Mouse (Mus musculus): ENCODE results near the gene Cyp20a1. TPM values are rescaled to one million over a fixed set of nuclear protein-coding genes. Genes with fewer than 3 reads are reported as not detected.

Gene Cyp20a1
- total RNA-seq (2017) = 18.9 to 22.0 TPM (median 20.6 TPM) in 3 replicates

GRCm38 (mm10) chr1:60342808-60343629, at the start of gene Cyp20a1:
Cyp20a1 (plus strand) TSS chr1:60343323.
- ATAC-seq (replicated peaks; ENCODE audit: insufficient number of reproducible peaks, low FRiP score, low TSS enrichment, poor library complexity, severe bottlenecking) = peak; percentile 88

GRCm38 (mm10) chr1:60293921-60294320, 49.2 kb upstream of the Cyp20a1 start:
- ATAC-seq (replicated peaks; ENCODE audit: insufficient number of reproducible peaks, low FRiP score, low TSS enrichment, poor library complexity, severe bottlenecking) = no peak

- no peak for ATAC-seq (replicated peaks; ENCODE audit: insufficient number of reproducible peaks, low FRiP score, low TSS enrichment, poor library complexity, severe bottlenecking)
These were observed 720 bp downstream of the Cyp20a1 start for GRCm38 (mm10) chr1:60343630-60344455.

- ATAC-seq (replicated peaks; ENCODE audit: insufficient number of reproducible peaks, low FRiP score, low TSS enrichment, poor library complexity, severe bottlenecking) = no peak
These were observed 1.5 kb downstream of the Cyp20a1 start for GRCm38 (mm10) chr1:60344670-60345069.

- ATAC-seq (replicated peaks; ENCODE audit: insufficient number of reproducible peaks, low FRiP score, low TSS enrichment, poor library complexity, severe bottlenecking) = no peak
These were observed 2.6 kb downstream of the Cyp20a1 start for GRCm38 (mm10) chr1:60345712-60346111.

GRCm38 (mm10) chr1:60352786-60353185, 9.7 kb downstream of the Cyp20a1 start:
- ATAC-seq (replicated peaks; ENCODE audit: insufficient number of reproducible peaks, low FRiP score, low TSS enrichment, poor library complexity, severe bottlenecking) = no peak

GRCm38 (mm10) chr1:60361626-60362025, 18.5 kb downstream of the Cyp20a1 start:
- no peak for ATAC-seq (replicated peaks; ENCODE audit: insufficient number of reproducible peaks, low FRiP score, low TSS enrichment, poor library complexity, severe bottlenecking)

- ATAC-seq (replicated peaks; ENCODE audit: insufficient number of reproducible peaks, low FRiP score, low TSS enrichment, poor library complexity, severe bottlenecking) = no peak
These were observed 33.4 kb downstream of the Cyp20a1 start for GRCm38 (mm10) chr1:60376556-60376955.

- no peak for ATAC-seq (replicated peaks; ENCODE audit: insufficient number of reproducible peaks, low FRiP score, low TSS enrichment, poor library complexity, severe bottlenecking)
These were observed 38.8 kb downstream of the Cyp20a1 start for GRCm38 (mm10) chr1:60381910-60382309.

- ATAC-seq (replicated peaks; ENCODE audit: insufficient number of reproducible peaks, low FRiP score, low TSS enrichment, poor library complexity, severe bottlenecking) = no peak
These were observed 61.7 kb downstream of the Cyp20a1 start for GRCm38 (mm10) chr1:60404848-60405247.

GRCm38 (mm10) chr1:60408501-60409167, 65.5 kb downstream of the Cyp20a1 start:
- ATAC-seq (replicated peaks; ENCODE audit: insufficient number of reproducible peaks, low FRiP score, low TSS enrichment, poor library complexity, severe bottlenecking) = no peak

- ATAC-seq (replicated peaks; ENCODE audit: insufficient number of reproducible peaks, low FRiP score, low TSS enrichment, poor library complexity, severe bottlenecking) = peak; percentile 57; the same call in 1 of the 2 replicates
These were observed 66.2 kb downstream of the Cyp20a1 start, which contains the start of gene Abi2 for GRCm38 (mm10) chr1:60409168-60409828. Abi2 (plus strand) TSS chr1:60409619.

- ATAC-seq (replicated peaks; ENCODE audit: insufficient number of reproducible peaks, low FRiP score, low TSS enrichment, poor library complexity, severe bottlenecking) = no peak
These were observed 67.0 kb downstream of the Cyp20a1 start for GRCm38 (mm10) chr1:60409928-60410817.

- no peak for ATAC-seq (replicated peaks; ENCODE audit: insufficient number of reproducible peaks, low FRiP score, low TSS enrichment, poor library complexity, severe bottlenecking)
These were observed 73.6 kb downstream of the Cyp20a1 start for GRCm38 (mm10) chr1:60416724-60417123.

- ATAC-seq (replicated peaks; ENCODE audit: insufficient number of reproducible peaks, low FRiP score, low TSS enrichment, poor library complexity, severe bottlenecking) = no peak
These were observed 80.8 kb downstream of the Cyp20a1 start for GRCm38 (mm10) chr1:60423882-60424281.

- no peak for ATAC-seq (replicated peaks; ENCODE audit: insufficient number of reproducible peaks, low FRiP score, low TSS enrichment, poor library complexity, severe bottlenecking)
These were observed 85.2 kb downstream of the Cyp20a1 start for GRCm38 (mm10) chr1:60428341-60428740.

- ATAC-seq (replicated peaks; ENCODE audit: insufficient number of reproducible peaks, low FRiP score, low TSS enrichment, poor library complexity, severe bottlenecking) = peak; percentile 90
These were observed 85.8 kb downstream of the Cyp20a1 start for GRCm38 (mm10) chr1:60428932-60429331.

GRCm38 (mm10) chr1:60431531-60431930, 88.4 kb downstream of the Cyp20a1 start:
- ATAC-seq (replicated peaks; ENCODE audit: insufficient number of reproducible peaks, low FRiP score, low TSS enrichment, poor library complexity, severe bottlenecking) = no peak
